Mouse (Mus musculus): ENCODE measurements at regions not wholly inside any gene's neighbourhood (a gene's known extent, or its start where the extent isn't known, plus 50 kb on each side); places are given as distances from the start of the nearest gene placed in this dataset.

- intact Hi-C loops (cut with DNase I): loop anchor here (5.0 kb wide), 1 partner anchor 150 kb away; no protein-coding TSS in a partner anchor
- DNase-seq: no peak
Observed at GRCm38 (mm10) chr10:18907276-18907960, 62.6 kb downstream of the Perp start.

DNA sequence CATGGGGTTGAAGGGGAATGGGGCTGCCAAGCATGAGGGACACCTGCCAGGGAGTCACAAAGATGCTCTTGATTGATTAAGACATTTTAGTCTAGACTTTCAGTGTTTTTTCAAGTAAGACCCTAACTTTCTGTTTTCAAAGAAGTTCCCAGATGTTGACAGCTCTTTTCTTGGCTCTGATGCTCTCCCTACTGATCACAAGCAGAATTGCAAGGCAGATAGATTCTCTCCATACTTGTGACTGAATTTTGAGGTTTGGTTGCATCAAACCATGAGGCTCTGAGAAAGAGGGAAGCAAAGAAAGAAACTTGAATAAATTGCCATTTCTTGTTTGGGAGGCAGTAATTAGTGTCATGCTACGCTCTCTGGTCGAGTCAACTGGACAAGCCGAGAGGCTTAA, 64.5 kb downstream of the Perp start:
- no peak for DNase-seq
- intact Hi-C loops (cut with DNase I): loop anchor here (5.0 kb wide), 1 partner anchor 152 kb away; no protein-coding TSS in a partner anchor

- peak; percentile 3 to 46 for DNase-seq
- intact Hi-C loops (cut with DNase I): loop anchor here (10.0 kb wide), 1 partner anchor 784 kb away; no protein-coding TSS in a partner anchor
Observed at GRCm38 (mm10) chr10:18910898-18911297, 66.1 kb downstream of the Perp start.

- intact Hi-C loops (cut with DNase I): loop anchor here (2.0 to 10.0 kb wide), 3 partner anchors 270 to 778 kb away; no protein-coding TSS in a partner anchor
- DNase-seq: peak; percentile 7 to 26
Observed at GRCm38 (mm10) chr10:18917120-18917616, 72.3 kb downstream of the Perp start.

DNA sequence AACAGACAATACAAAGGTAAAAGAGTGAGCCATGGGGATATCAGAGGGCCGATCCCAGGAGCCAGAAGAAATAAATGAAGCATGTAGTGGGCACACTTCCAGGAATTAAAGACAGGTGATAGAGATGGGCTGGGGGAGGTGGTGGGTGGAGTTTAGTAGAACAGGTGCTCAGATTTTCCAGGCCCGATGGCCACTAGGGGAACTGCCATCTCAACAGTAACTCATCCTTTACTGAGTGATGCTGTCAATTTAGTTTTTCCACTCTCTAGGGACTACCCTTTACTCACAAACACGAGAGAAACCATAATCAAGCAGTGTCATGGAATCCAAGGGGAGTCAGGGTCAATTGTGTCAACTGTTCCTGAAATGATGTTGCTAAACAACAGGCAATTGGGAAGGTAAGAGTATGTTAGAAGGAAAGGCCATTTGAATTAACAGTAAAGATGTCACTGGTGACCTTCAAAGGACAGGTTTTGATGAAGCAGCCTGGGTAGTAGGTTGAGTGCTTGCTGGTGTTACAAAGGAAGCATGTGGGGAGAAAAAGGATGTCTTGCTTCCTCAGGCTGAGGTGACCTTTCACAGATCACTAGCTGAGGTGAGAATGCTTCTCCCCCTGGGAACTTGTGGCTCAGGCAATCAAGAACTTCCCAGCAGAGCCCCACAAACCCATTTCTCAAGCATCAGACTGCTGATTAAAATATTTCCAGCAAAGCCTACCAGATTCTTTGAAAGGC, 78.4 kb downstream of the Perp start:
- intact Hi-C loops (cut with DNase I): no loop called here
- DNase-seq: no peak

GRCm38 (mm10) chr10:18927811-18928210, 83.0 kb downstream of the Perp start:
- no peak for DNase-seq
- intact Hi-C loops (cut with DNase I): no loop called here

GRCm38 (mm10) chr10:18931344-18931743, 84.1 kb downstream of the Tnfaip3 start:
- no peak for DNase-seq
- intact Hi-C loops (cut with DNase I): no loop called here

GRCm38 (mm10) chr10:18941447-18941846, 74.0 kb downstream of the Tnfaip3 start:
- intact Hi-C loops (cut with DNase I): no loop called here
- DNase-seq: no peak

DNA sequence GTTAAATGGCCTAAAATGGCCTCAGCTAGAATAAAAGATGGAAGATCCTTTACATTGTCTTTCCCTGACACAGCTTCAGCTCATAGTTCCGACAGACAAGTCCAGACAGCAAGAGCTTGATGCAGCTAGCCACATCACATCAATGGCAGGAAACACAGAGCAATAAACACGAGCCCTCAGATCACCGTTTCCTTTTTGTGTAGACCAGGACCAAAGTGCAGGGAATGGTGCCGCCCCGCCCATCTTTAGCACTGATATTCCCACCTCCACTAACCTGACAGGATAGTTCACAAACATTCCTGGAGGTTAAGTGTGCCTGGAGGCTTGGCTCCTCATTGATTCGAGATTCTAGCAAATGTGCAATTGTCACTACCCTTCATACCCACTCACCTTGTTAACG, 73.5 kb downstream of the Tnfaip3 start:
- intact Hi-C loops (cut with DNase I): no loop called here
- no peak for DNase-seq

DNA sequence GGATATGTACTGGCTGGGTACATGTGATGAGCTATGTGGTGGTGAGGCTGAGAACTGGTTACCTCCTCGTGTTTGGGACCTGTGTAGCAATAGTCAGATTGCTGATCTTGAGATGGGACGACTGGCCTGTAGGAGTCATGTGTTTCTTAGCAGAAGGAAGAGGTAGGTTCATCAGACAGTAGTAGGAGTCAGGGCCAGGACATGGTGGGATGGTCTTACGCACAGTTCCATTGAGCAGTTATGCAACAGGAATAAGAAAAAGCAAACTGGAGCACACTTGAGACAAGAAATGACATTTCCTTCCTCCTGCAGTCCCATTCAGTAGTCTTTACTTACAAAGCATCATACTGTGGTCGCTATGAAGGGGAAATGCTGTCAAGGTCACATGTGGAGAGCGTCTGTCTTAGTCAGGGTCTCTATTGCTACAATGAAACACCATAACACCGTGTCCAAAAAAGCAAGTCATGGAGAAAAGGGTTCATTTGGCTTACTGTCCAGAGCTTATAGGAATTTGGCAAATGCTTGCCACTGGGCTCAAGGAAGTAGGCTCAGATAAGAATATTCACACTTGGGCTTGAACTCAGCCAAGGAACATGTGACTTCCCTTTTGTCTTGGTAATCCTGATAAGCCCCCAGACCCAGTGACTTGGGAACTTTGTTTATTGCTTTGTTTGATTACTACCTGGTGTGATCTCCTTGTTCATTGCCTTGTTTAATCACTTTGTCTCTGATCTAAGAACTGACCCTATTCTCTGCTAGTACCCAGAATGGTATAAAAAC, 72.0 kb downstream of the Tnfaip3 start:
- intact Hi-C loops (cut with DNase I): no loop called here
- DNase-seq: no peak

DNA sequence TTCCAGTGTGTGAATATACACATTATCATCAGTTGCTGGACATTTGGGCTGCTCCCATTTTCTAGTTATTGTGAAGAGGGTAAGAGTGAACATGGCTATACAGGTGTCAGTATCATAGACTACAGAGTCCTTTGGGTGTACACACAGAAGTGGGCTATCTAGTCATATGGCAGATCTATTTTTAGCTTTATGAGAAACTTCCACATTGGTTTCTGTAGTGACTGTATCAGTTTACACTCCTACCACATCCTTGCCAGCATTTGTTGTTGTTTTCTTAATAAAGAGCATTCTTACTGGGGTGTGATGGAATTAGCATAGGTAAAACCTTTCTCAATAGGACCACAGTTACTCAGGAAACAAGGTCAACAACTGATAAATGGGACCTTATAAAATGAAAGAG, 68.7 kb downstream of the Tnfaip3 start:
- intact Hi-C loops (cut with DNase I): no loop called here
- no peak for DNase-seq

Data from heart, postnatal 14 days (tissue).